Mouse (Mus musculus): ENCODE measurements around the gene Grasp.

The Grasp gene

GRCm38 (mm10) chr15:101228866-101229590 is 5.0 kb downstream of the Grasp start:
- no peak for DNase-seq (ENCODE audit: low spot score)

GRCm38 (mm10) chr15:101230503-101230902 is 6.5 kb downstream of the Grasp start:
- DNase-seq (ENCODE audit: low spot score): no peak

GRCm38 (mm10) chr15:101230995-101231647 is 7.1 kb downstream of the Grasp start:
- peak; percentile 34 for DNase-seq (ENCODE audit: low spot score)

DNA sequence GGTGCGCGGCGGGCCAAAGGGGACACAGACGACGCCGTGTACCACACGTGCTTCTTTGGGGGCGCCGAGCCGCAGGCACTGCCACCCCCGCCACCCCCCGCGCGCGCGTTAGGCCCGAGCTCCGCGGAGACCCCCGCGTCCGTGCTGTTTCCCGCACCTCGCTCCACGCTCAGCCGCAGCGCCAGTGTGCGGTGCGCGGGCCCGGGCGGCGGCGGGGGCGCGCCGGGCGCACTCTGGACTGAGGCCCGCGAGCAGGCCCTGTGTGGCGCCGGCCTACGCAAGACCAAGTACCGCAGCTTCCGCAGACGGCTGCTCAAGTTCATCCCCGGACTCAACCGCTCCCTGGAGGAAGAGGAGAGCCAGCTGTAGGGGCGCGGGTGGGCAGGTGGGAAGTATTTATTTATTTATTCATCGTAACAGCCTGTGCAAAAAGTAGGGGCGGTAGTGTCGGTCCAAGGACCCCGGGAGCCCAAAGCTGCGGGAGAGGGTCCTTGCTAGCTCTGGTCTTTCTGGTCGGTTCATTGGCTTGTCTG is 7.7 kb downstream of the Grasp start:
- DNase-seq (ENCODE audit: low spot score): no peak

DNA sequence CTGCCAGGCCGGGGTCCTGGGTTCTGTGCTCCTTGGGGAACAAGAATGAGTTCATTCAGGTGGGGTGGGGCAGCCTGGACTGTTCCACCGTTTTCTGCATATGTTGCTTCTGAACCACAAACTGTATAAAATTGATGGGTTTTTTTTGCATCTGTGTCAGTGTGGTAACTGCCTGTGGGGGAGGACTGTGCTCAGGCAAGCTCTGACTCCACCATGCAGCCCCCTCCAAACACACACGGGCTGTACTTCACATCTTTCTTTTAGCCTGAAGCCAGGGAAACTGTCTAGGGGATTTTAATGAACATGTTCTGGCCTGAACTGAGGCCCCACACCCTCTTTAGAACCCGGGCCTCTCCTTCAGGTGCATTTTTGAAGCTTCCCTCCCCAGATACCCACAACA is 8.6 kb downstream of the Grasp start:
- no peak for DNase-seq (ENCODE audit: low spot score)

DNA sequence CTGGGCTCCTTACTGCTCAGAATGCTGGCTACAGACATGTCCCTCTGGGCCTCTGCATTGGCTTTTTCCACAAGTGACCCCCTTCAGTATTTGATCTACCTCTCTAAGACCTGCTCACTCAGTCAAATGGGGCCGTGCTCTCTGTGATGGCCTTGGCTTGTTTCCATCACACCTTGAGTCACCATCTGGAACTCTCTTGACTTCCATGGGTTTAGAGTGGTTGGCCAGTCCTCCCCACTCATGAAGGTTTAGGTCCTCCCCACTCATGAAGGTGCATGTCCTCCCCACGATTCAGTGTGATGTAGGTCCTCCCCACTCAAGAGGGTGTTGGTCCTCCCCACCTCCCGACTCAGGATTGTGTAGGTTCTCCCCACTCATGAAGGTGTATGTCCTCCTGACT is 9.2 kb downstream of the Grasp start:
- no peak for DNase-seq (ENCODE audit: low spot score)

- peak; percentile 36 for DNase-seq (ENCODE audit: low spot score)
Measured at GRCm38 (mm10) chr15:101233641-101234275, 9.8 kb downstream of the Grasp start.

DNA sequence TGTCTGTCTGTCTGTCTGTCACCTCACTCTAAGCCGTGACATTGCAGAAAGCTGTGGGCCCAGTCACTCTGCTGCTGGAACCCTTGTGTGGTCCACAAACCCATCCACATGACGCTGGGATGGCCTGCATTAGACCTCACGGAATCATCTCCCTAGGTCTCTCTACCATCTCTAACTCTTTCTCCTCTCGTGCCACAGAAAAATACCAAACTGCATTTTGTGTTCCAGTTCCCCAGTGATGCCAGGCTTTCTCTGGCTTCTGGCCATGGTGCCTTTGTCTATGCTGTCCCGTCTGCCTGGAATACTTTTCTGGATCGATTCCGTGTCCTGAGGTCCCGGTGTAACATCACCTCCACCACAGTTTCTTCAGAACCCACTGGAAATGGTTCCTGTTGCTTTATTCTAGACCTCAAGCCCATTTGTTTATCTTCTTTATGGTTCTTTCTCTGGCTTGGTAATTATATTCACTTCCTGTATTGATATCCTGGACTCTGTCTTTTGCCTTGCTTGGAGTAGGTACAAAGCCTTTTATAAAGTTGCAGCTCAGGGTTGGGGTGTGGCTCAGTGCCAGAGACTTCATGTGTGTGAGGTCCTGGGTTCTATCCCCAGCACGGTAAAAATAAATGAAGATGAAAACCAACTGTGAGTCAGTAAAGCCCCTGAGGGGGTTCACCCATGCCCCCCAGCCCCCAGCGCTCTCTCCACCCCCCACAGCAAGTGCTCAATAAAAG is 10.8 kb downstream of the Grasp start:
- no peak for DNase-seq (ENCODE audit: low spot score)

DNA sequence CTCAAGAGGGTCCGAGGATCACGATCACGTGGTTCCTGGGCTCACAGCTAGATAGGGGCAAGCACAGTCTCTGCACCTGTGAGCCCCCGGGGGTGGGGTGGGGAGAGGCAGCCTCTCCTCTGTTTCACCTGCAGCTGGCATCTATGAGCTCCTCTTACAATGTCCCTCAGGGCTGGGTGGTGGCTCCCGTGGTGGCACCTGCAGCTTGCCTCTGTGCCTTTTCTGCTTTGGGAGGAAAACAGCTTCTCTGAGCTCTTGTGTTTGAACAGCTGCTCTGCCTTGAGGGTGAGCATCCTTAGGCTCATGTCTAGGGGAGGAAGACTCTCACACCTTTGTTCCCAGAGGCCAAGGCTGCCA is 11.3 kb downstream of the Grasp start:
- no peak for DNase-seq (ENCODE audit: low spot score)

GRCm38 (mm10) chr15:101235728-101236327 is 11.8 kb downstream of the Grasp start:
- no peak for DNase-seq (ENCODE audit: low spot score)

GRCm38 (mm10) chr15:101236878-101237277 is 12.9 kb downstream of the Grasp start:
- no peak for DNase-seq (ENCODE audit: low spot score)

DNA sequence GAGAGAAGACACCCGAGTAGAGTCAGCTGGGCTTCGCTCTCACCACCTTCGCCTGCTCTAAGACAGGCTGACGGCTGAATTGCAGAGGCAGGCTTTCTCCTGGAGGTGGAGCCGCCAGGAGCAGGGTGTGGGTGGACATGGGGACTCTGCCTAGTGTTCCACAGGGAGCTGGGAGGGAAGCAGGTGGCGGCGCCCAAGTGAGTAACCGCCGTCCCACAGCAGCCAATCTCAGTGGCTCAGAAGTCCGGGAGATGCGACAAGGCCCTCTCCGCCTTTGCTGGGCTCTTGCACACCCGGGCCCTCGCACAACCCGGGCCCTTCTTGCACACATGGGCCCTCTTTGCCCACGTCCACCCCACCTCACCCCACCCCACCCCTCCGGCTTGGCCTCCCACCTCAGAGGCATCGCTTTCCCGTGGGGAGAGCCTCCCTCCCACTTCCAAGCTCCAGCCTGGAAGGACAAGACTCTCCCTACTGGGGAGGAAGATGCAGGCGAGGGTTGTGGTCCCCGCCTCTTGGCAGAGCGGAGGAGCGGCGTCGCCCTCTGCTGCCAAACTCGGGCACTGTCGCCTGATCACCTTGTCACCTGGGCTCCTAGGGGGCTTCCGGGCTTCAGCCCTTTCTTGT is 15.0 kb downstream of the Grasp start:
- DNase-seq (ENCODE audit: low spot score): no peak

- DNase-seq (ENCODE audit: low spot score): no peak
Measured at GRCm38 (mm10) chr15:101239821-101240220, 15.8 kb downstream of the Grasp start.

GRCm38 (mm10) chr15:101240799-101241204 is 16.8 kb downstream of the Grasp start:
- DNase-seq (ENCODE audit: low spot score): peak; percentile 68

GRCm38 (mm10) chr15:101241236-101241635 is 17.2 kb downstream of the Grasp start:
- no peak for DNase-seq (ENCODE audit: low spot score)

GRCm38 (mm10) chr15:101241853-101242252 is 17.9 kb downstream of the Grasp start:
- no peak for DNase-seq (ENCODE audit: low spot score)

DNA sequence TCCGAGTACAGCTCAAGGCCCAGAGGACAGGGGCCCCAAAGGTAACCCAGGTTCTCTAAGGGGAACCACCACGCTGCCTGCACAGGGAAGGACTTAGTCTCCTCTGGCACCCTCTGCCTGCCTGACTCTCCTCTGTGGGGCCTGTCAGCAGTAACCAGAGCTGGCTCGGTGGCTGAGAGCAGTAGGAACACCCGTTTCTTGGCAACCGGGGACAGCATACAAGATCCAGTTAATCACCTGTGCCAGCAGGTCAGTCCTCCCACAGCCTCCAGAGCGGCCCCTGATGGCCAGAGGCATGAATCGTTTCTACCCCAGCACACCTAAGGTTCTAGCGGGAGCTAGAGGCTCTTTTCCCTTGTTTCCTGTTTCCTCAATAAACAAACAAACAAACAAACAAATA is 18.7 kb downstream of the Grasp start:
- DNase-seq (ENCODE audit: low spot score): no peak

DNA sequence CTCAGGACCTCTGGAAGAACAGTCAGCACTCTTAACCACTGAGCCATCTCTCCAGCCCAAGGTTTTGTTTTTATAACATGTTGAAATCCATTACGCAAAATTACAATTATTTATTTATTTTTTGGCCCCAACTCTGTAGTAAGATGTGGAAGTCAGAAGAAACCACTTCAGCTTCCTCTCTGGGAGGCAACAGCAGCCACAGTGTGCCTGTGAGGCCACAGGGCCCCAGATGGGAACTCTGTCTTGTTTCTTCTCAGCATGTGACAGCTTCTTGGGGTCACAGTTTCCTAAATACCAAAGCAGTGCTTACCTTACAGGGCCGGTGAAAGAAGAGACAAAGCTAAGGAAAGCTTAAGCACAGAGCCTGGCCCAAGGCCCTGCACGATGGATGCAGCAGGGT is 20.0 kb downstream of the Grasp start:
- no peak for DNase-seq (ENCODE audit: low spot score)

GRCm38 (mm10) chr15:101246231-101247154 is 22.5 kb downstream of the Grasp start:
- peak; percentile 97 for DNase-seq (ENCODE audit: low spot score)

GRCm38 (mm10) chr15:101247155-101247498 is 23.1 kb downstream of the Grasp start:
- DNase-seq (ENCODE audit: low spot score): no peak

Data from yolk sac, embryonic 10.5 days (tissue).